Mouse (Mus musculus) splenic B cell, adult 2 months (primary cell): ENCODE results near the gene Gabpb1.

ENCODE experiments used
- DNase-seq: peaks from one replicate; pipeline ENCODE4 v3.0.0-alpha.2; 2011; ENCODE audit warnings: low read depth, low spot score
- H3K27me3 ChIP-seq: 2 replicates; pipeline ENCODE4 v1.6.1; 2012; ENCODE audit warnings: mild to moderate bottlenecking, low read length, moderate library complexity, mixed read lengths; ENCODE audit not compliant: control insufficient read depth, poor library complexity, insufficient read depth, severe bottlenecking
- H3K36me3 ChIP-seq: 2 replicates; pipeline ENCODE4 v1.6.1; 2012; ENCODE audit warnings: mild to moderate bottlenecking, low read length, moderate library complexity, mixed read lengths; ENCODE audit not compliant: control insufficient read depth, poor library complexity, insufficient read depth, severe bottlenecking

Gene Gabpb1

DNA sequence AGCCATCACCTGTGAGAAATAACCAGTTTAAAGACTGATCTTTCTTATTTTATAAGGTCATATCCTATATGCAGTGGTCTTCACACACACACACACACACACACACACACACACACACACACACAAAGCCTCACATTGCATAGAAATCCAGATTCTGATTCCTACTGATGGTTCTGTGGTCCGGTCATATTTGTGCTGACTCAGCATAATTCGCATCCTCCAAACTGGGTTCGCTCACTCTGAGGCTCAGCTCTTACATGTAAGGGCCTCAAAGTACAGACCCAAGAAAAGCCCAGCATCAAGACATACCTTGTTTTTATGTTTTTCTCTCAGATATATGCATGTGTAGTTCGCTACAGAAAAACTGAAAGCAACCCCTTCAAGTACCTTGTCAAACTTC, 84.8 kb downstream of the Gabpb1 start:
- Histone ChIP-seq H3K27me3 (no peaks in the 10 kb centered on the region), H3K36me3 (no peaks in the 10 kb centered on the region)
- no peak for DNase-seq

- H3K27me3 ChIP-seq = no peaks in the 10 kb centered on the region
- H3K36me3 ChIP-seq = no peaks in the 10 kb centered on the region
- DNase-seq = no peak
These were observed 88.7 kb downstream of the Gabpb1 start for GRCm38 (mm10) chr2:126587468-126587867.

GRCm38 (mm10) chr2:126584621-126585369, 91.3 kb downstream of the Gabpb1 start:
- Histone ChIP-seq H3K36me3 (no peaks in the 10 kb centered on the region), H3K27me3 (no peaks in the 10 kb centered on the region)
- DNase-seq = no peak

DNA sequence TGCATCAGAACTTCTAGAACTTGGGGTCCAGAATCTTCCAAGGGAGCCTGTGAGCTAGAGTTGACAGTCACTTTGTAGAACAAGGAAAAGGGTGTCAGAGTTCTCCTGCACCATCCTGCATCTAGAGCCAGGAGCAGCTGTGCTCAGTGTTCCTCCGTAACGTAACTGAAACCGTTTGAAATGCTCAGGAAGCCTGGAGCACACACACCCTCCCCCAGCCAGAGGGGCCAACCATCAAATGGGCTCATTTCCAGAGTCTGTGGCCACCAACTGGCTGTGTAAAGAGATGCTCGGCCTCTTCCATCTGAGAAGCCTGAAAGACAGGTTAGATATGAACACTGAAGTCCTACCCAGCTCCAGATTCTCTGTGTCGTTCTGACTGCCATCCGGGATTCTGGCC, 92.2 kb downstream of the Gabpb1 start:
- no peak for DNase-seq
- Histone ChIP-seq H3K36me3 (no peaks in the 10 kb centered on the region), H3K27me3 (no peaks in the 10 kb centered on the region)

- no peak for DNase-seq
These were observed 96.9 kb downstream of the Gabpb1 start for GRCm38 (mm10) chr2:126579282-126579681.

More at GRCm38 (mm10) chr2:126579282-126579681, 96.9 kb downstream of the Gabpb1 start:
- no peaks in the 10 kb centered on the region for H3K36me3 ChIP-seq
- no peaks in the 10 kb centered on the region for H3K27me3 ChIP-seq
